In the genomic region with DNA sequence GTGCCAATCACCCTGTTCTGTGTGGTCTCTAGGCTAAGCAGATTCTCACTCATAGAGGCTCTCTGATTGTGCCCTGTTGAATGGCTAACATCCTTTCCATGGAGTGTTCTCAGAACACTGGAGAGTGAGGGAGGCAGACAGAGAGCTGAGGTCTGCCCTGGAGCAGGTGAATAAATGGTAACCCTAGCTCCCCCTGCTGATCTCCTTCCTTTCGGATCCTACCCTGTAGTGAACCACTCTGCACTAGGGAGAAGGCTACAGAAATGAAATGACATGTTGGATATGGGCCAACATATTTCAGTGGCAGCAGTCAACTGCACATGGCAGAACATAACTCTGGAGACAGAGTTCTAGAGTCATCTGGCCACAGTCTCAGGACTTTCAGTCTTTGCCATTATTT, we compare ENCODE assay signal across 27 mouse cellular contexts. TPM values are rescaled to one million over a fixed set of nuclear protein-coding genes. Genes with fewer than 3 reads are reported as not detected.
DNase-seq lines count a peak whose midpoint lies in the region; ATAC-seq and TF ChIP-seq lines count a peak whose summit lies in the region.
"Had no signal": no experiment of that assay in that cellular context is flagged by ENCODE, and none has a peak within 500 bp of the region (broad histone marks: within the 10 kb centered on the region; RNA-seq: fewer than 3 reads in every experiment).

No protein-coding gene starts in this region.

- in situ Hi-C loops in CH12.LX (cut with MboI; ENCODE audit: low pct_ligation_motif_present, low pct_unique_long_range_greater_than_20kb, low sequenced_read_pairs): no loop called here

- TF ChIP-seq CTCF in CH12.LX (conservative IDR thresholded peaks at IDR 0.05 in 1 of 2, IDR thresholded peaks at IDR 0.05 in 1 of 2; ENCODE audit: low read depth in 2 of 2, low read length in 2 of 2): peak in 1 of 2 experiments; percentile 34; a peak in 2 of 4 replicates
- no peak for TF ChIP-seq CTCF in thymus, adult 2 months (IDR thresholded peaks at IDR 0.05; ENCODE audit: borderline replicate concordance, control insufficient read depth, extremely low read depth, insufficient read depth, low read length, poor library complexity)

- H3K27me3 ChIP-seq in embryonic facial prominence, embryonic 11.5 days (ENCODE audit: control insufficient read depth, insufficient read depth, low read length): no peaks in the 10 kb centered on the region
- no peaks in the 10 kb centered on the region for H3K27me3 ChIP-seq in embryonic facial prominence, embryonic 10.5 days (replicated peaks; ENCODE audit: low read depth, poor library complexity, severe bottlenecking)
- H3K27me3 ChIP-seq in hindbrain, embryonic 16.5 days (replicated peaks; ENCODE audit: control insufficient read depth, insufficient read depth, low read length): no peaks in the 10 kb centered on the region
- no peaks in the 10 kb centered on the region for H3K27me3 ChIP-seq in hindbrain, embryonic 13.5 days
- no peaks in the 10 kb centered on the region for H3K27me3 ChIP-seq in CH12.LX (replicated peaks)
- no peaks in the 10 kb centered on the region for H3K27me3 ChIP-seq in thymus, adult 2 months (ENCODE audit: control insufficient read depth, insufficient read depth, low read length)
- H3K27me3 ChIP-seq: embryonic facial prominence, embryonic 13.5 days; heart, embryonic 12.5 days; hindbrain, embryonic 15.5 days; lung, embryonic 15.5 days had no signal

- no peak overlapping the region for H3K27ac ChIP-seq in embryonic facial prominence, embryonic 11.5 days (replicated peaks; ENCODE audit: low read depth, low read length)
- no peak overlapping the region for H3K27ac ChIP-seq in embryonic facial prominence, embryonic 10.5 days (replicated peaks)
- H3K27ac ChIP-seq in hindbrain, embryonic 16.5 days (ENCODE audit: low read depth, low read length): no peak overlapping the region
- H3K27ac ChIP-seq in hindbrain, embryonic 13.5 days: no peak overlapping the region
- H3K27ac ChIP-seq in CH12.LX (ENCODE audit: insufficient read depth, low read depth): no peak overlapping the region
- H3K27ac ChIP-seq in thymus, adult 2 months (ENCODE audit: control insufficient read depth, insufficient read depth, low read length): no peak overlapping the region
- H3K27ac ChIP-seq: embryonic facial prominence, embryonic 13.5 days; hindbrain, embryonic 15.5 days; lung, embryonic 15.5 days had no signal

- TF ChIP-seq POLR2A in CH12.LX (IDR thresholded peaks at IDR 0.05; ENCODE audit: low read depth, low read length): no peak
- TF ChIP-seq POLR2A in thymus, adult 2 months (IDR thresholded peaks at IDR 0.05; ENCODE audit: control insufficient read depth, extremely low read depth, insufficient read depth, low read length, poor library complexity): no peak

- no peaks in the 10 kb centered on the region for H3K79me2 ChIP-seq in CH12.LX (replicated peaks; ENCODE audit: control insufficient read depth, extremely low read depth, insufficient read depth, poor library complexity, severe bottlenecking)

- H3K9ac ChIP-seq in embryonic facial prominence, embryonic 11.5 days (replicated peaks; ENCODE audit: low read length): no peak overlapping the region
- H3K9ac ChIP-seq in hindbrain, embryonic 16.5 days (ENCODE audit: low read depth, low read length): no peak overlapping the region
- H3K9ac ChIP-seq in hindbrain, embryonic 13.5 days: no peak overlapping the region
- H3K9ac ChIP-seq in CH12.LX (ENCODE audit: insufficient read depth, low read depth): no peak overlapping the region
- H3K9ac ChIP-seq: embryonic facial prominence, embryonic 13.5 days; heart, embryonic 12.5 days; hindbrain, embryonic 15.5 days; lung, embryonic 15.5 days had no signal

- no peaks in the 10 kb centered on the region for H3K9me3 ChIP-seq in embryonic facial prominence, embryonic 11.5 days (replicated peaks; ENCODE audit: control insufficient read depth, low read length)
- H3K9me3 ChIP-seq in embryonic facial prominence, embryonic 10.5 days: no peaks in the 10 kb centered on the region
- no peaks in the 10 kb centered on the region for H3K9me3 ChIP-seq in hindbrain, embryonic 16.5 days (ENCODE audit: control insufficient read depth, low read length)
- H3K9me3 ChIP-seq in hindbrain, embryonic 13.5 days: no peaks in the 10 kb centered on the region
- H3K9me3 ChIP-seq in CH12.LX (replicated peaks; ENCODE audit: low read length): no peaks in the 10 kb centered on the region
- H3K9me3 ChIP-seq: embryonic facial prominence, embryonic 13.5 days; heart, embryonic 12.5 days; hindbrain, embryonic 15.5 days; lung, embryonic 15.5 days had no signal

- TF ChIP-seq EP300 in CH12.LX (IDR thresholded peaks at IDR 0.05; ENCODE audit: low read length): no peak

- H3K4me2 ChIP-seq in embryonic facial prominence, embryonic 11.5 days (ENCODE audit: low read depth, low read length): no peak overlapping the region
- H3K4me2 ChIP-seq in hindbrain, embryonic 16.5 days (ENCODE audit: low read length): no peak overlapping the region
- no peak overlapping the region for H3K4me2 ChIP-seq in hindbrain, embryonic 13.5 days
- no peak overlapping the region for H3K4me2 ChIP-seq in CH12.LX (ENCODE audit: insufficient read depth, low read depth, poor library complexity, severe bottlenecking)
- H3K4me2 ChIP-seq: embryonic facial prominence, embryonic 13.5 days; heart, embryonic 12.5 days; hindbrain, embryonic 15.5 days; liver, embryonic 11.5 days; lung, embryonic 15.5 days had no signal

- ATAC-seq in embryonic facial prominence, embryonic 11.5 days (replicated peaks; ENCODE audit: insufficient number of reproducible peaks, low FRiP score, low TSS enrichment, low read depth): 0 out of 2 replicates have a peak, but pooled peaks have one; percentile 6
- ATAC-seq in hindbrain, embryonic 16.5 days: peak; percentile 67
- ATAC-seq in hindbrain, embryonic 13.5 days (ENCODE audit: low FRiP score): no peak

- dilution Hi-C loops in CH12.LX (cut with MboI; ENCODE audit: extremely low pct_ligation_motif_present, extremely low pct_unique_long_range_greater_than_20kb, low sequenced_read_pairs): no loop called here

- TF ChIP-seq RAD21 in CH12.LX (IDR thresholded peaks at IDR 0.05; ENCODE audit: low read depth, low read length): peak; percentile 15

- H3K4me3 ChIP-seq in embryonic facial prominence, embryonic 11.5 days (ENCODE audit: low read depth, low read length): no peak overlapping the region
- H3K4me3 ChIP-seq in embryonic facial prominence, embryonic 10.5 days: no peak overlapping the region
- H3K4me3 ChIP-seq in hindbrain, embryonic 16.5 days (ENCODE audit: low read length): no peak overlapping the region
- no peak overlapping the region for H3K4me3 ChIP-seq in hindbrain, embryonic 13.5 days
- H3K4me3 ChIP-seq in CH12.LX (replicated peaks in 1 of 3; ENCODE audit: low read depth in 2 of 3, low read length in 2 of 3, poor library complexity in 1 of 3): no peak overlapping the region
- no peak overlapping the region for H3K4me3 ChIP-seq in thymus, adult 2 months (ENCODE audit: control insufficient read depth, insufficient read depth, low read length)
- H3K4me3 ChIP-seq: embryonic facial prominence, embryonic 13.5 days; heart, embryonic 12.5 days; hindbrain, embryonic 15.5 days; lung, embryonic 15.5 days; myocyte had no signal

- no peak for DNase-seq in embryonic facial prominence, embryonic 11.5 days (ENCODE audit: low spot score)
- DNase-seq in embryonic facial prominence, embryonic 10.5 days (ENCODE audit: low spot score): no peak
- no peak for DNase-seq in CH12.LX (ENCODE audit: extremely low read depth)
- peak; percentile 9 for DNase-seq in embryo, embryonic 10.5 days (ENCODE audit: low spot score)
- DNase-seq in right cerebral cortex, postnatal 4 days: no peak
- no peak for DNase-seq in thymus, adult 2 months
- DNase-seq: adrenal gland, postnatal 10 days; cerebellum, adult 2 months; gastrocnemius, postnatal 10 days; kidney, adult 8-10 months; right cerebral cortex, adult 18-20 months; thymus, postnatal 14 days had no signal

- no peaks in the 10 kb centered on the region for H3K4me1 ChIP-seq in embryonic facial prominence, embryonic 11.5 days (ENCODE audit: control insufficient read depth, insufficient read depth, low read length)
- H3K4me1 ChIP-seq in embryonic facial prominence, embryonic 10.5 days: no peaks in the 10 kb centered on the region
- no peaks in the 10 kb centered on the region for H3K4me1 ChIP-seq in hindbrain, embryonic 16.5 days (ENCODE audit: control insufficient read depth, insufficient read depth, low read depth, low read length)
- H3K4me1 ChIP-seq in hindbrain, embryonic 13.5 days (replicated peaks): no peaks in the 10 kb centered on the region
- no peaks in the 10 kb centered on the region for H3K4me1 ChIP-seq in CH12.LX (ENCODE audit: control insufficient read depth in 1 of 2, insufficient read depth in 2 of 2)
- H3K4me1 ChIP-seq in thymus, adult 2 months (replicated peaks; ENCODE audit: control insufficient read depth, insufficient read depth, low read length): no peaks in the 10 kb centered on the region
- H3K4me1 ChIP-seq: embryonic facial prominence, embryonic 13.5 days; heart, embryonic 12.5 days; hindbrain, embryonic 15.5 days; lung, embryonic 15.5 days had no signal

- WGBS in embryonic facial prominence, embryonic 11.5 days: 13% methylated on average over 1 of the region's 1 CpGs
- 9% methylated on average over 1 of the region's 1 CpGs for WGBS in embryonic facial prominence, embryonic 10.5 days
- WGBS in hindbrain, embryonic 16.5 days: 6% methylated on average over 1 of the region's 1 CpGs
- 14% methylated on average over 1 of the region's 1 CpGs for WGBS in hindbrain, embryonic 13.5 days
- 26% methylated on average over 1 of the region's 1 CpGs for WGBS in thymus, adult 2 months

- no peaks in the 10 kb centered on the region for H3K36me3 ChIP-seq in embryonic facial prominence, embryonic 11.5 days (replicated peaks; ENCODE audit: control insufficient read depth, insufficient read depth, low read depth, low read length)
- H3K36me3 ChIP-seq in embryonic facial prominence, embryonic 10.5 days (replicated peaks): no peaks in the 10 kb centered on the region
- H3K36me3 ChIP-seq in hindbrain, embryonic 16.5 days (ENCODE audit: control insufficient read depth, insufficient read depth, low read length): no peaks in the 10 kb centered on the region
- no peaks in the 10 kb centered on the region for H3K36me3 ChIP-seq in hindbrain, embryonic 13.5 days
- H3K36me3 ChIP-seq in CH12.LX (replicated peaks in 1 of 2; ENCODE audit: control insufficient read depth in 1 of 2, insufficient read depth in 1 of 2, low read length in 1 of 2): no peaks in the 10 kb centered on the region
- no peaks in the 10 kb centered on the region for H3K36me3 ChIP-seq in thymus, adult 2 months (ENCODE audit: control insufficient read depth, insufficient read depth, low read length)
- H3K36me3 ChIP-seq: embryonic facial prominence, embryonic 13.5 days; heart, embryonic 12.5 days; hindbrain, embryonic 15.5 days; lung, embryonic 15.5 days had no signal

RNA-seq across cellular contexts. Expression of a gene that starts 6.0 kb away (rescaled TPM):
- polyA plus RNA-seq in embryonic facial prominence, embryonic 11.5 days (2014; fragmentation: Nextera tagmentation; extraction: Ambion mirVana): not detected in 2 replicates
- polyA plus RNA-seq in embryonic facial prominence, embryonic 10.5 days (2016; fragmentation: Nextera tagmentation; extraction: Ambion mirVana): not detected in 2 replicates
- polyA plus RNA-seq in hindbrain, embryonic 16.5 days (2015; fragmentation: Nextera tagmentation; extraction: Ambion mirVana): not detected in 2 replicates
- not detected in 2 replicates for polyA plus RNA-seq in hindbrain, embryonic 13.5 days (2015; fragmentation: Nextera tagmentation; extraction: Ambion mirVana)
- total RNA-seq in CH12.LX (2012; rRNA removed) (not detected in 2 replicates), CH12.LX (2014; rRNA removed) (not detected in 2 replicates)
- not detected in 2 replicates for polyA plus RNA-seq in CH12.LX (2012; ENCODE audit: insufficient read length, low read depth)
- polyA plus RNA-seq in thymus, adult 2 months (2012; rRNA removed): not detected in 2 replicates
- total RNA-seq: adrenal gland, postnatal 10 days; gastrocnemius, postnatal 10 days; layer of hippocampus, postnatal 25 days; left cerebral cortex, postnatal 36 days; megakaryocyte progenitor cell, adult 5-6 weeks; neutrophil, adult 5-6 weeks had no signal
- polyA plus RNA-seq: cerebellum, adult 2 months; embryonic facial prominence, embryonic 13.5 days; heart, embryonic 12.5 days; hindbrain, embryonic 15.5 days; large intestine, adult 2 months; liver, embryonic 11.5 days; lung, embryonic 15.5 days; myocyte; spleen, adult 2 months; stomach, embryonic 16.5 days had no signal

RNA-seq across cellular contexts. Expression of a gene that starts 9.4 kb away (rescaled TPM):
- not detected in 2 replicates for polyA plus RNA-seq in embryonic facial prominence, embryonic 11.5 days (2014; fragmentation: Nextera tagmentation; extraction: Ambion mirVana)
- not detected in 2 replicates for polyA plus RNA-seq in embryonic facial prominence, embryonic 10.5 days (2016; fragmentation: Nextera tagmentation; extraction: Ambion mirVana)
- polyA plus RNA-seq in hindbrain, embryonic 16.5 days (2015; fragmentation: Nextera tagmentation; extraction: Ambion mirVana): not detected in 2 replicates
- not detected in 2 replicates for polyA plus RNA-seq in hindbrain, embryonic 13.5 days (2015; fragmentation: Nextera tagmentation; extraction: Ambion mirVana)
- total RNA-seq in CH12.LX (2012; rRNA removed) (not detected in 2 replicates), CH12.LX (2014; rRNA removed) (not detected in 2 replicates)
- polyA plus RNA-seq in CH12.LX (2012; ENCODE audit: insufficient read length, low read depth): 0.07 TPM in 1 of 2 replicates, not detected in the other
- polyA plus RNA-seq in thymus, adult 2 months (2012; rRNA removed): not detected in 2 replicates
- total RNA-seq: adrenal gland, postnatal 10 days; gastrocnemius, postnatal 10 days; layer of hippocampus, postnatal 25 days; left cerebral cortex, postnatal 36 days; megakaryocyte progenitor cell, adult 5-6 weeks; neutrophil, adult 5-6 weeks had no signal
- polyA plus RNA-seq: cerebellum, adult 2 months; embryonic facial prominence, embryonic 13.5 days; heart, embryonic 12.5 days; hindbrain, embryonic 15.5 days; large intestine, adult 2 months; liver, embryonic 11.5 days; lung, embryonic 15.5 days; myocyte; spleen, adult 2 months; stomach, embryonic 16.5 days had no signal

RNA-seq across cellular contexts. Expression of a gene that starts 15.6 kb away (rescaled TPM):
- polyA plus RNA-seq in embryonic facial prominence, embryonic 11.5 days (2014; fragmentation: Nextera tagmentation; extraction: Ambion mirVana): not detected in 2 replicates
- not detected in 2 replicates for polyA plus RNA-seq in embryonic facial prominence, embryonic 10.5 days (2016; fragmentation: Nextera tagmentation; extraction: Ambion mirVana)
- not detected in 2 replicates for polyA plus RNA-seq in hindbrain, embryonic 16.5 days (2015; fragmentation: Nextera tagmentation; extraction: Ambion mirVana)
- polyA plus RNA-seq in hindbrain, embryonic 13.5 days (2015; fragmentation: Nextera tagmentation; extraction: Ambion mirVana): not detected in 2 replicates
- not detected in 2 replicates for total RNA-seq in CH12.LX (2012; rRNA removed)
- total RNA-seq in CH12.LX (2014; rRNA removed): not detected in 2 replicates
- not detected in 2 replicates for polyA plus RNA-seq in CH12.LX (2012; ENCODE audit: insufficient read length, low read depth)
- not detected in 2 replicates for polyA plus RNA-seq in thymus, adult 2 months (2012; rRNA removed)
- total RNA-seq: adrenal gland, postnatal 10 days; gastrocnemius, postnatal 10 days; layer of hippocampus, postnatal 25 days; left cerebral cortex, postnatal 36 days; megakaryocyte progenitor cell, adult 5-6 weeks had no signal
- polyA plus RNA-seq: cerebellum, adult 2 months; embryonic facial prominence, embryonic 13.5 days; heart, embryonic 12.5 days; hindbrain, embryonic 15.5 days; large intestine, adult 2 months; liver, embryonic 11.5 days; lung, embryonic 15.5 days; myocyte; spleen, adult 2 months; stomach, embryonic 16.5 days had no signal

RNA-seq across cellular contexts. Expression of a gene that starts 35.8 kb away (rescaled TPM):
- not detected in 2 replicates for polyA plus RNA-seq in embryonic facial prominence, embryonic 11.5 days (2014; fragmentation: Nextera tagmentation; extraction: Ambion mirVana)
- not detected in 2 replicates for polyA plus RNA-seq in embryonic facial prominence, embryonic 10.5 days (2016; fragmentation: Nextera tagmentation; extraction: Ambion mirVana)
- not detected in 2 replicates for polyA plus RNA-seq in hindbrain, embryonic 16.5 days (2015; fragmentation: Nextera tagmentation; extraction: Ambion mirVana)
- not detected in 2 replicates for polyA plus RNA-seq in hindbrain, embryonic 13.5 days (2015; fragmentation: Nextera tagmentation; extraction: Ambion mirVana)
- total RNA-seq in CH12.LX (2012; rRNA removed): not detected in 2 replicates
- not detected in 2 replicates for total RNA-seq in CH12.LX (2014; rRNA removed)
- polyA plus RNA-seq in CH12.LX (2012; ENCODE audit: insufficient read length, low read depth): not detected in 2 replicates
- polyA plus RNA-seq in thymus, adult 2 months (2012; rRNA removed): not detected in 2 replicates
- total RNA-seq: adrenal gland, postnatal 10 days; gastrocnemius, postnatal 10 days; layer of hippocampus, postnatal 25 days; left cerebral cortex, postnatal 36 days; megakaryocyte progenitor cell, adult 5-6 weeks; neutrophil, adult 5-6 weeks had no signal
- polyA plus RNA-seq: cerebellum, adult 2 months; embryonic facial prominence, embryonic 13.5 days; heart, embryonic 12.5 days; hindbrain, embryonic 15.5 days; large intestine, adult 2 months; liver, embryonic 11.5 days; lung, embryonic 15.5 days; myocyte; spleen, adult 2 months; stomach, embryonic 16.5 days had no signal

RNA-seq across cellular contexts. Expression of a gene that starts 51.9 kb away (rescaled TPM):
- not detected in 2 replicates for polyA plus RNA-seq in embryonic facial prominence, embryonic 11.5 days (2014; fragmentation: Nextera tagmentation; extraction: Ambion mirVana)
- not detected in 2 replicates for polyA plus RNA-seq in embryonic facial prominence, embryonic 10.5 days (2016; fragmentation: Nextera tagmentation; extraction: Ambion mirVana)
- not detected in 2 replicates for polyA plus RNA-seq in hindbrain, embryonic 16.5 days (2015; fragmentation: Nextera tagmentation; extraction: Ambion mirVana)
- polyA plus RNA-seq in hindbrain, embryonic 13.5 days (2015; fragmentation: Nextera tagmentation; extraction: Ambion mirVana): not detected in 2 replicates
- not detected in 2 replicates for total RNA-seq in CH12.LX (2012; rRNA removed)
- total RNA-seq in CH12.LX (2014; rRNA removed): not detected in 2 replicates
- not detected in 2 replicates for polyA plus RNA-seq in CH12.LX (2012; ENCODE audit: insufficient read length, low read depth)
- polyA plus RNA-seq in thymus, adult 2 months (2012; rRNA removed): not detected in 2 replicates
- total RNA-seq: adrenal gland, postnatal 10 days; gastrocnemius, postnatal 10 days; layer of hippocampus, postnatal 25 days; left cerebral cortex, postnatal 36 days; megakaryocyte progenitor cell, adult 5-6 weeks; neutrophil, adult 5-6 weeks had no signal
- polyA plus RNA-seq: cerebellum, adult 2 months; embryonic facial prominence, embryonic 13.5 days; heart, embryonic 12.5 days; hindbrain, embryonic 15.5 days; large intestine, adult 2 months; liver, embryonic 11.5 days; lung, embryonic 15.5 days; myocyte; spleen, adult 2 months; stomach, embryonic 16.5 days had no signal
